Mouse (Mus musculus): ENCODE data around the gene Acap1.

The Acap1 gene

DNA sequence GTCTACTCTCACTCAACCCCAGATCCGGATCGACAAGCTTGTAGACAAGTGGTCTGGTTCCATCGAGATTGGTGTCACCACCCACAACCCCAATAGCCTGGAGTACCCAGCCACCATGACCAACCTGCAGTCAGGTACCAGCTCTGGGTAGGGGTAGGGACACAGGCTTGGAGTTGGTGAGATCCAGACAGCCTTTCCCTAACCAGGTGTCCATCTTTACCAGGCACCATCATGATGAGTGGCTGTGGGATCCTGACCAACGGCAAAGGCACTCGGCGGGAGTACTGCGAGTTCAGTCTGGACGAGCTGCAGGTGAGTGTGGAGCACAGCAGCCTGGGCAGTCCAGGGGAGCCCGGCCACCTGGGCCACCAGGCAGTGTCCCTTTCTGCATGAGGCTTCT, 9.0 kb upstream of the Acap1 start:
- no peak for DNase-seq (ENCODE audit: low read depth, low spot score)

DNA sequence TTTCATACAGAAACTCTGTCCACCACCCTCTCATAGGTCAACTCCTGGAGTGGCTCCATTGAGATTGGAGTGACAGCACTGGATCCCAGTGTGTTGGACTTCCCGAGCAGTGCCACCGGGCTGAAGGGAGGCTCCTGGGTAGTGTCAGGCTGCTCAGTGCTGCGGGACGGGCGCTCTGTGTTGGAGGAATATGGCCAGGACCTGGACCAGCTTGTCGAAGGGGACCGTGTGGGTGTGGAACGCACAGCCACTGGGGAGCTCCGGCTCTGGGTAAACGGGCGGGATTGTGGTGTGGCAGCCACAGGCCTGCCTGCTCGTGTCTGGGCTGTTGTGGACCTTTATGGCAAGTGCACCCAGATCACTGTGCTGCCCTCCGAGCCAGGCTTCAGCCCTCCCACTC, 7.6 kb upstream of the Acap1 start:
- DNase-seq (ENCODE audit: low read depth, low spot score), result no peak

DNA sequence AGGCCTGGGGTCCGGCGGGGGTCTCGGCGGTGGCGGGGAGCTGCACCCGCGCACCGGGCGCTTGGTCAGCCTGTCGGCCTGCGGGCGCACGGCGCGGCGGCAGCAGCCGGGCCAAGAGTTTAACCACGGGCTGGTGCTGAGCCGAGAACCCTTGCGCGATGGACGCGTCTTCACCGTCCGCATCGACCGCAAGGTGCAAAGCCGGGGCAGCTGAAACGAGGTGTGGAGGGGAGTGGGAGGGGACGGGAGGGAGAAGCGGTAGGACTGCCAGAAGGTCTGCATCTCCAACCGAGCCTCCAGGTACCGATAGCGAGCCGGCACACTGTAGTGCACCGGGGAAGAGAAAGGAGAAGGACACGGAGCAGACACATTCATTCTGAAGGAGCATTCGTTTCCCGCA, 6.7 kb upstream of the Acap1 start:
- peak; percentile 51 for DNase-seq (ENCODE audit: low read depth, low spot score)

DNA sequence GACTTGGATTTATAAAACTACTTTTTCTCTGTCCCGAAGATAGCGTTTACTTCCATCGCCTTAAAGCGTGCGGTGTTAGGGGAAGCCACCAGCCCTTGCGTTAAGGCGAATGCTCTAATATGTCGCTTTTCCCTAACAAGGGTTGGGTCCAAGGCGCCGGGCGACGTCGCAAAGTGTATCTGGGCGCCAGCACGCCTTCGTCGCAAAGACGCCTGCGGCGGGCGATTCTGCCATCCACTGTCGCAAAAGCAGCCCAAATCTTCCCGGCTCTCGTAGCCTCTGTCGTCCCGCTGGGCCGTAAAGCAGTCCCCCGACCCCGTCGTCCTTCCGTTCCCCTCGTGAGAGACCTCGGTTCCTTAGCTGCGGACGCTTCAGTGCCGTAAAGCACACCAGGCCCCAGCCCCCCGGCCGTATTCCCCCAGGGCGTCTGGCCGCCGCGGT, 6.1 kb upstream of the Acap1 start:
- peak; percentile 98 for DNase-seq (ENCODE audit: low read depth, low spot score)

DNA sequence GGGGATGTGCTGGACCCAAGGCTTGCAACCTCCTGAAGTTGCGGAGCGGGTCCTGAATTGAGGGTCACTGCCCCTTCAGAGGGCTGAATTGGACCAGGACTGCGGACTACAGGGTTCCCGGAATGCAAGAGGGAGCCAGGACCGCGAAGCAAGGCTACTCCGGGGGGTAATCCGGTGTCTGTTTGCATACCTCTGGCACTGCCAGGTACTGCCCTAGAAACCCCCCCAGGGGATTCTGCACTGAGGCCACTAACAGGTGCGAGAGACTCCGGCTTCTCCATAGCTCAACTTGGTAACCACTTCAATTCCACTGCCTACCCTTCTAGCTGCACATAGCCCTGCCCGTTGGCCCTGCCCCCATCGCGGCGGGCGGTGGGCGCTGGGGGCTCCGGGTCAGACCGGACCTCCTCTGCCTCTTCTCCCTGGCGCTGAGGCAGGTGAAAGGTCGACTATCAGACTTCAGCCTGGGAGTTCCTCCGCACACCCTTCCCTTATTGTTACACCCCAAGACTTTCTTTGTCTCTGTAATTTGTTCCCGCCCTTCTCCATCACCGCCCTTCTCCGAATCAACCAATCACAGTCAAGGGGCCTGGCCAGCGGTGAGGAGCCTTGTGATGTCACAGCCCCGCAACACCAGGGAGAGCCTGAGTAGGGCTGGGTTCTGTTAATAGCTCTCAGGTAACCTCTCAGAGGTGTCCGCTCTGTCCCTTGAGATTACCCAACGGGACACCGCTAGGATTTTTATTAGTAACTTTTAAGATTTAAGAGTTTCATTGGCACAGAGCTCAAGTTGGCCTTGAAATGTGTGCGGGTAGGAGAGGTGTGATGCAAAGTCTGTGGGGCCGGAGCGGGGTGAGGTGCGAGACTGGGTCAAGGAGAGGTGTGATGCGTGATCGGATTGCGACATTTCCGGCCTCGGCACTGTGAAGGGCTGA, 5.4 kb upstream of the Acap1 start, which contains the start of the genes 2810408A11Rik and Neurl4:
Gene 2810408A11Rik, minus strand, starts transcription at position 517 of the 935 bp plus-strand sequence.
Gene Neurl4, plus strand, starts transcription at position 602 of the 935 bp plus-strand sequence.
- DNase-seq (ENCODE audit: low read depth, low spot score), result peak; percentile 97

DNA sequence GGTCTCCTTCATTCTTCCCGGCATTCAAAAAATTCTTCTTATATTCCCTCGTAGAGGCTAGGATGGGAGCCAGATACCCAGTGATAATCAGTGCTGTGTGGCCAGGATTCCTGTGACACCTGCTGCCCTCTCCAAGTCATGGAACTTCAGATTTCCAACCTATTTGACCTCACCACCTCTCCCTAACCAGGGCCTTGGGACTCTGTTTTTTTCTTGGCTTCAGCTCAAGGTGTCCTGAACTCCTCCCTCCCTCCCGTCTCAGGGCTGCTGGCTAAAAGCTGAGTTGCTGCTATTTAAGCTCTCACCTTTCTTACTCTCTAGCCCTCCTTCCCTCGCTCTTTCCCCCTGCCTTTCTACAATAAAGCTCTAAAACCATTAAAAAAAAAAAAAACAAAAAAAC, 4.5 kb upstream of the Acap1 start:
- DNase-seq (ENCODE audit: low read depth, low spot score), result no peak

DNA sequence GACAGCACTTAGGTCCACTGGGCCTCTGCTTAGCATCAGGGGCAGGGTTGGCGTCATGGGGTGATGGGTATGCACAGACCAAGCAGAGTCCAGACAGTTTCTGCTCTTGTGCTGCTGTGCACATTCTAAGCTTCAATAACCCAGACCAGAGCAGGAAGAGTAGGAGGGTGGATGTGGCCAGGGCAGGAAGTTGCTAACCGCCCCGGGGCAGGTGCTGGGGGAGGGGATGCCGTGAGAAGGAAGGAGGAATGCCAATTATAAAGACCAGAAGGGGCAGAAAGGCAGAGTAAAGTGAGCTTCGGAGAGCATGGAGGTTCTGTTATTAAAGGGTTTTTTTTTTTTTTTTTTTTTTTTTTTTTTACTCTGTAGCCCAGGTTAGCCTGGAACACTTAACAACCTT, 668 bp downstream of the Acap1 start:
- peak; percentile 73 for DNase-seq (ENCODE audit: low read depth, low spot score)

DNA sequence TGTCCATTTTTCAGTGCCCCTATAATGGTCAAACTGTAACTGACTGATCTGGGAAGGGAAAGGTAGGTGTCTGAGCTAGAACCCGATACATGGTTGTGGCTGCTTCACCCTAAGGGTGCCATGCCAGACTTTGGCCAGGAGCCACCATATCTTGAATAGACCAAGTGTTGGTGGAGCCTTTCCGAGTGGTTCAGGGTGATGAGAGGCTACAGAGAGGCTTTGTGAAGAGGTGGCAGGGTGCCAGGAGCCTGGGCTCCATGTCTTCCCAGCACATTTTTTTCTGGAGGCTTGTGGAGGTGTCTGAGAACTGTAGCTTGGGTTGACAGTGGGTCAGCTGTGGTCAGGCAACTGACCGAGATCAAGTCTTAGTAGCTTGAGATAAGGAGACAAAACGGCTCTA, 3.9 kb downstream of the Acap1 start:
- no peak for DNase-seq (ENCODE audit: low read depth, low spot score)

DNA sequence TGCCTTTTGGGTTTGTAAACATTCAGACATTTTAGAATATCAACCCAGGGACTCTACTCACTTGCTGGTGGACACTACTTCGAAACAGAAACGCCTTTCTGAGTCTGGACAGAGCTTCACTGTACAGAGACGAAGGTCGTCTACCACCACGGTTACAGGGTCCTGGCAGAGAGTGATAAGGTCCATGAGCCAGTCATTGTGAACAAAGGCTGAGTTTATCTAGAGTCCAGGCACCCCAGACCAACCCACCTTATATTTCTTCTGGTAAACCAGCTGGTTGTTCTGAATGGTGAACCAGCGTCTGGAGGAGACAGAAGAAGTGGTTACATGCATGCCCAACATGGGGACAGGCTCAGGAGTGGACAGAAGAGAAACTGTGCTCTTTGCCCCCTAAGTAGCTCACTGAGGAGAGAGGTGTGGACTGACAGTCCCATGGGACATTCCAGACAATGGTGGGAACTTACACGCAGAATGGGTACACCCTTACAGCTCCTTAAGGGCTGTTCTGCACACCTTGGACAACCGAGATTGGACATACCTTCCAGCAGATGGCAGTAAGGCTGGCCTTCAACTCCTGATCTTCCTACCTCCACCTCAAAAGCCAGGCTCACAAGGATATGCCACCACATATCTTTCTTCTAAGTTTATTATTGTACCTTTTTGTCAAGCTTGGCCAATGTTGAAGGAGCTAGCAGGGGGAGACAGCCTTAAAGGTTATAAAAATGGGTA, 8.3 kb downstream of the Acap1 start:
- peak; percentile 27 for DNase-seq (ENCODE audit: low read depth, low spot score)

DNA sequence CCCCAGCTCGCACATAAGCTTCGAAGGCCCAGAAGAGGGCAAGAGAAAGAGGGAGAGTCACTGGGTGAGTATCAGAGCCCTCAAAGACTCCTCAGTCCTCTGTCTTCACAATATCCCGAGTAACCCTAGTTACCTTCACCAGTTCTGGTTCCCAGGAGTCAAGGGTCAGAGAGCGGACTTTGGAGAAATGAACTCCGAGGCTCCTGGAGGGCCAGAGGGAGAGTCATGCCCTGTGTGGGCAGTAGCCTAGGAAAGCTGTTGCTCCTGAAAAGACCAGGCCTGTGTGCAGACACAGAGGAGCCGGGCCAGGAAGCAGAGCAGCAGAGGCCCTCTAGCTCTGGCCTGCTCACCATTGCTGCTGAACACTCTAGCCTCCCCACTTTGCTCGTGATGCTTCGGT, 10.7 kb downstream of the Acap1 start:
- no peak for DNase-seq (ENCODE audit: low read depth, low spot score)

DNA sequence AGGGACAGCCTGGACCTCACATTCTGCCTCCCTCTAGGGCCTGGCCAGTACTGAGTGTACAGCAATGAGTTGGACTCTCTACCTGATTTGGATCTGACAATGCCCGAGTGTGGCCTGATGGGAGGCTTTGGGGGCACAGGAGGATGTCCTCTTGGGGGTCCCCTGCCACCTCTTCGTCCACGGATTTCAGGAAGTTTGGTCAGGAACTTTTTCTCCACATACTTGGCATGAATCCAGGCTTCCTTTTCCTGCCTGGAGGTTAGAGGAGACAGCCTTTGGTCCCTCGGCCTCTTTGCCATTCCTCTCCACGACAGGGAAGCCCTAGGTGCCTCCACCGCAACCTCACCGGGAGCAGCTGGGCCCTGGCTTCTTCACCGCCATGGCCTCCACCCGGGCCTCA, 11.1 kb downstream of the Acap1 start:
- DNase-seq (ENCODE audit: low read depth, low spot score), result no peak

DNA sequence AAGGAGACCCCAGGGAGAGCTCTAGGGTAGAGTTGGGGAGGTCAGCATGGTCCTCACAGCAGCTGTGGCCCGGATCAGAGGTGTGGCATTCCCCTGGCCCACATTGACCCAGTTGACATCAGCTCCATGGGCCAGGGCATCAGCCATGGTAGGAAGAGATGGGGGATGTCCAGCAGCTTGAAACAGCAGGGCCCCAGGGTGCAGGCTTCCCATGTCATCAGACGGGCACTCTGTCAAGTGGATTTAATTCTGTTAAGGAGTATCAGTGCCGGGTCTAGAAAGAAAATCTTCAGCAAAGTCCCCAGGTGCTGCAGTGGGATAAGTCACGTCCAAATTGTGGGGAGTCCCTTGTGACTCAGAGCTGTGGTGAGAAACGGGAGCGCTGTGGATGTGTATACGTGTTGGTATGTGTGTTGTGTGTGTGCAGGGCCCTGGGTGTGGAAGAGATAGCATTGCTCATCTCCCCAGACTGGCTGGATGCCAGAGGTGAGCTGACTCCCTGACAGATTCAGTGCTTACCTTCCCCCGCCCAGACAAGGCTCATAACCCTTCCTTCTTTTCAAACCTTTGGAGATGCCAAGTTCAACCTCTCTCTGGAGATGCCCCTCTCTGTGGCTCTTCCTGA, 11.7 kb downstream of the Acap1 start:
- DNase-seq (ENCODE audit: low read depth, low spot score), result no peak

DNA sequence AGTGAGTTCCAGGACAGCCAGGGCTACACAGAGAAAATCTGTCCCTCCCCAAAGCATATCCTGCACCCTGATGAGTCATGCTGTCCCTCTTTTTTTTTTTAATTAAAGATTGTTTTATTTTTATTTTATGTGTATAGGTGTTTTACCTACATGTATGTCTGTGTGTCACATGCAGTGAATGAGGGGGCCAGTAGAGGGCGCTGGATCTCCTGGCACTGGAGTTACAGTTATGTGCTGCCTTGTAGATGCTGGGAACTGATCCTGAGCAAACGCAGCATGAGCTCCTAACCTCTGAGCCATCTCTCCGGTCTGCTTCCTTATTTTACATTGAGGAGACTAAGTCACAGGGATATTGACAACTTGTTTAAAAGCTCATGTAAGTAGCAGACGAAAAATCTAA, 12.3 kb downstream of the Acap1 start:
- peak; percentile 65 for DNase-seq (ENCODE audit: low read depth, low spot score)

DNA sequence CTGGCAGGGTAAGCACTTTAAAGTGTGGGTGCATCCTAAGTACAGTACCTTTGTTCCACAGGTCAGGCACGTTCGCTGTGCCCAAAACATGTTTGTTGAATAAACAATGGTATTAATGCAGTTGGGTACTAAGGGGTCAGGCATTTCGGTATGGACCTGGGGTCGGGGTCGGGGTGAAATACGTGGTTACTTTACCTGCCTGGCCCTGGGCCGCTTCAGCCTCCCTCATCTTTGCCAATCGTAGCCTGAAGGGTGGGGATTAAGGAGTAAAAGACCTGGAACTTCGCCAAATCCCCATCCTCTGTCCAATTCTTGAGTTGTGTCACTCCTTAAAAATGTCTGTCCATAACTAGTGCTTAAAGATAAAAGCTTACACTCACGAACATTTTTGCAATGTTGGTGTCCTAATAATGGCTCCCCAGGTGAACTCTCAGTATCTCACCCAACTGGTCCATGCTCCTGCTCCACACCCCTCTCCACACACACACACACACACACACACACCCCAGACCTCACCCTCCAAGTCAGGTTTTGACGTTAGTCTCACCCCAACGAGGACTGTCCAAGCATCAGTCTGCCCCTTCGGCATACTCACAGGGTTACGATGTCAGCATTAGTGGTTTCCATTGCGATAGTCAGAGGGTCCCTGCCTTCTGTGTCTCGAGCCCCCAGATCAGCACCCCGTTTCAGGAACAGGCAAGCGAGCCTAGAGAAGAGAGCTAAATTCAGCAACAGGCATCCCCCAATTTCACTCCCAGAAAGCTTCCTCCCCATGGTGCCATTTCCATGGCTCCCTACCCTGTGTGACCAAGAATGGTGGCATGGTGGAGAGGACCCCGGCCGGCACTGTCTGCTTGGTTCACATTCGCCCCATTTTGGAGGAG, 13.3 kb downstream of the Acap1 start:
- no peak for DNase-seq (ENCODE audit: low read depth, low spot score)

DNA sequence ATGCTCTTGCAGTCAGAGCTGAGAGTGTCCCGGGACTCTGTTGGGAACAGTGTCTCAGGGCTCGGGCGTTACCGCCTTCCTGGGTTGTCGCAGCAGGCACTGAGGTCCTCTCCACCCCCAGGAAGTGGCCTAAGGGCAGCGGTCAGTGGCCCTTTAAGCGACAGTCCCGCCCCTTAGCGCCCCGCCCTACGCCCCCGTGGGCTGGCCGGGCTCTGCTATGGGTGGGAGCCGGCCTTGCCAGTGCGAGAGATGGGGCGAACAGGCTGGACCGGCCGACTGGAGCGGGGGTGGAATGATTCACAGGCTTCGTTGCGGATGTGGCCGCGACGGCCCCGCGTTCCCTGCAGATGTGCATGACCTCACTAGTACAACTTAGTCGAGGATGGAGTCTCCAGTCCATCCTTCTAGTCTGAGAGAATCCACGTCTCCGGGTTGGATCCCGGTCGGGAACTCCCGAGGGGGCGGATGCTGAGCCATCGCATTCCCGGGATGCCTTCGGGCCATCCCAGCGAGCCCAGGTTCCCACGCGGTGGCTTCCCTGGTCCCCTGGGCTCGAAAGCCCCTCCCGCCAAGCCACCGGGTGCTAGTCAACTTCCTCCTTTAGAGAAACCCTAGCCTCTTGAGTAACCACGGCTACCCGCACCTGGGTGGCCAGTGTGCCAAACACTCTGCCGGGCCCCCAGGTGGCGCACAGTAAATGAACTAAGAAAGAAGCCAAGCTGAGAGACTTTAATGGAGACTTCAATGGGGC, 14.3 kb downstream of the Acap1 start, which contains the start of gene Kctd11:
Gene Kctd11, minus strand, starts transcription at position 554 of the 751 bp plus-strand sequence.
- DNase-seq (ENCODE audit: low read depth, low spot score), result peak; percentile 94

DNA sequence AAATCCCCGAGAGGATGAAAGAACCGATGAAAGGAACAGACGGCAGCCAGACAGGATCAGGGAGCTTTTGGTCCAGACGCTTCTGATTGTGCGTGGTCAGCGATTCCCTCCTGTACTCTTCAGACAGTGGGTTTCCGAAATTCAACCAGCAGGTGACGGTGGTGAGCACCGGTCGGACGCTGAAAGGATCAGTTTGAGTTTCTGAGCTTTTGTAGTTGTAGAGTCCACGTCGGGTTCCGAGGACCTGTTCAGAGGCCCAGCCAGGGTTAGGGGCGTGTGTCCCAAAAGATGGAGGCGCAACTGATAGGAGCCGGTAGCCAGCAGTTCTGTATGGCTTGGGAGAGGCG, 14.9 kb downstream of the Acap1 start:
- DNase-seq (ENCODE audit: low read depth, low spot score), result peak; percentile 88

DNA sequence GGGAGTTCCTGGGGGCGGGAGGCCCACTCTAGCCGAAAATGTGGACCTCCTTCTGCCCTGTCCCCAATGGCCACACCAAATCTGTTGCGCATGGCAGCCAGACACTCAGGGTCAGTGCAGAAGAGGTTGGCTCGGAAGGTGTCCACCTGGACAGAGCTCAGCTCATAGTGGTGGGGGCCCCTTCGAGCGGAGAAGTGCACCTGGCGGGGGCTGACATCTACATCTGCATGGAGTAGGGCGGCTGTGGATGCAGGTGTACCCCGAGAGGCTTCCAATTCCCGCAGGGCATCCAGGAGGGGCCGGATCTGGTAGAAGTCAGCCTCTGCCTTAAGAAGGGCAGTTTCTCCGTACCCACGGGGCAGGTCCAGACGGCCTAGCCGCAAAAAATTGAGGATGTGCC, 15.6 kb downstream of the Acap1 start:
- DNase-seq (ENCODE audit: low read depth, low spot score), result no peak

DNA sequence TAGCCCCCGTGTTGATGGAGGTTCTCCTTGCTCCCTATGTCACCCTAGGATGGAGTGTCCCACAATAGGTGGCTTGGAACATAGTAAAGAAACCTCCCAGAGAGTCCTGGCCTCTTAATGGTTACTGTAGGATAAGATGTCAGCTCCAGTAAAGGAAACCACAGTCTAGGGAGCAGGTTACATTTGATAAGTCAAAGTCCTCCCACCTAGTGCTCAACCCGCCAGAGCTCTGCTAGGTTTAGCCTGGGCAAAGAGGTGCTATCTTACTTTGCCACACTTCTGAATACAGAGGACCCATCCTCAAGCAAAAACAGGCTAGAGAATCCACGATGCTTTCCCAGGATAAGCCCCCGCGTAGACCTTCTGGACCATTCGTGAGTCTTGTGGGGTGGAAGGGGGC, 16.4 kb downstream of the Acap1 start:
- DNase-seq (ENCODE audit: low read depth, low spot score), result no peak

DNA sequence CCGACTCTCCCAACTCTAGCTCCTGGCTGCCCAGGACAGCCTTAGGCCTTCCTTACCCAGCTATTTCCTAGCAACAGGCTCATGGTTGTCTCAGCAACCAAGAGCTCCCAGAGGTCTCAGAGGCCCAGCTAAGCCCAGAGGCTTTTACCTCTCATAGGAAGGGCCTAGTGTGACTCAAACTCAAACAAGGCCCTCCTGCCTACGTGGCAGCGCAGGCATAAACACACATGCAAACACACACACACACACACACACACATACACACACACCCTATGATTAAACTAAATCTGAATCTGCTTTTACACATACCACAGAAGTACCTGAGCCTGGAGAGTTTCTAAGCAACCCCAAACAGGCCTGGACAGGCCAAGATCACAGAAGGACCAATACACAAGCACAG, 16.9 kb downstream of the Acap1 start:
- DNase-seq (ENCODE audit: low read depth, low spot score), result no peak

DNA sequence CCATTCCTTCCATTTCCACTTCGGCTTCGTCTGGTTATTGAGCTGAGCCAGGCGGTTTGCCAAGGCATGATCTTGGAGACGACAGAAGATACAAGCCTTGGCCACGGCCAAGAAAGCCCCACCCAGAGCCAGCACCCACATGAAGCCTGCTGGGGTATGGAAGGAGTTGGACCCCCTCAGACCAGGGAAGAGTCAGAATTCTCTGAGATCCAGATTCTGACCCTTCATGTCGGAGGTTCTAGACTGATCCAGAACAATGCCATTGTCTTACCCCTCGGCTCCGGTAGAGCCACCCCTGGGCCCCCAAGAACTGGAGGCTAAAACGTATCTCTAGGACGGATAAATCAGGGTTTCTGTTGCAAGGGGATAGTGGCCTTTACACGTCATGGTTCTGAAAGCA, 17.5 kb downstream of the Acap1 start, which contains the start of gene Tmem95:
Gene Tmem95, minus strand, starts transcription at position 141 of the 400 bp plus-strand sequence.
- DNase-seq (ENCODE audit: low read depth, low spot score), result no peak
